Mouse (Mus musculus) left cerebral cortex, adult 9 months (tissue): ENCODE results near the gene Tent4b.
A peak's percentile ranks its signal among the peaks of the same experiment; 100 is the strongest.

ENCODE experiments used
- DNase-seq, 2 experiments: peaks; one replicate each; pipeline ENCODE4 v3.0.0; 2022; ENCODE audit warnings: low spot score in 2 of 2

The Tent4b gene

GRCm38 (mm10) chr8:88228286-88228685 lies 29.3 kb downstream of the Tent4b start:
- DNase-seq = no peak

- no peak for DNase-seq
These were observed 29.8 kb downstream of the Tent4b start for GRCm38 (mm10) chr8:88228800-88229199.

- DNase-seq = no peak
These were observed 37.7 kb downstream of the Tent4b start for GRCm38 (mm10) chr8:88236666-88237065.

GRCm38 (mm10) chr8:88237606-88238005 lies 38.6 kb downstream of the Tent4b start:
- DNase-seq = no peak

GRCm38 (mm10) chr8:88239277-88239676 lies 40.3 kb downstream of the Tent4b start:
- DNase-seq = no peak

GRCm38 (mm10) chr8:88241871-88242270 lies 42.9 kb downstream of the Tent4b start:
- no peak for DNase-seq

GRCm38 (mm10) chr8:88244298-88244697 lies 45.3 kb downstream of the Tent4b start:
- DNase-seq = peak in 1 of 2 experiments; percentile 47

- no peak for DNase-seq
These were observed 53.8 kb downstream of the Tent4b start for GRCm38 (mm10) chr8:88252791-88253190.

GRCm38 (mm10) chr8:88254957-88255356 lies 55.9 kb downstream of the Tent4b start:
- no peak for DNase-seq

- DNase-seq = no peak
These were observed 59.0 kb downstream of the Tent4b start for GRCm38 (mm10) chr8:88258024-88258423.

- no peak for DNase-seq
These were observed 59.5 kb downstream of the Tent4b start for GRCm38 (mm10) chr8:88258544-88258943.

GRCm38 (mm10) chr8:88260466-88260980 lies 61.5 kb downstream of the Tent4b start:
- DNase-seq = no peak

- no peak for DNase-seq
These were observed 64.0 kb downstream of the Tent4b start for GRCm38 (mm10) chr8:88262831-88263635.

- no peak for DNase-seq
These were observed 66.5 kb downstream of the Tent4b start for GRCm38 (mm10) chr8:88265511-88265910.

GRCm38 (mm10) chr8:88266170-88266800 lies 67.3 kb downstream of the Tent4b start:
- peak; percentile 23 to 86 for DNase-seq

GRCm38 (mm10) chr8:88266801-88267403 lies 67.9 kb downstream of the Tent4b start:
- no peak for DNase-seq

GRCm38 (mm10) chr8:88269107-88269875 lies 70.3 kb downstream of the Tent4b start:
- DNase-seq = no peak

GRCm38 (mm10) chr8:88270086-88270485 lies 71.1 kb downstream of the Tent4b start:
- DNase-seq = no peak

GRCm38 (mm10) chr8:88272231-88273050 lies 73.4 kb downstream of the Tent4b start, which contains the start of gene Adcy7:
Gene Adcy7, plus strand, starts transcription at chr8:88272403.
- DNase-seq = no peak

GRCm38 (mm10) chr8:88273051-88273430 lies 74.0 kb downstream of the Tent4b start:
- DNase-seq = no peak

- no peak for DNase-seq
These were observed 75.1 kb downstream of the Tent4b start for GRCm38 (mm10) chr8:88274090-88274489.
